Mouse (Mus musculus) forebrain, postnatal 0 days (tissue): ENCODE results near the gene Ostc. TPM values are rescaled to one million over a fixed set of nuclear protein-coding genes. Genes with fewer than 3 reads are reported as not detected.

ENCODE experiments used
- ATAC-seq: fragments of 200-750 bp; cut with Nextera tagmentation; 2 replicates; pipeline ENCODE4 v1.8.0; 2017; ENCODE audit warnings: mild to moderate bottlenecking, moderate library complexity
- DNase-seq: peaks from one replicate; pipeline ENCODE4 v3.0.0-alpha.2; 2015
- H3K27ac ChIP-seq: fragments of 300-500 bp; sonication (generic); 2 replicates; pipeline ENCODE4 v1.5.1; 2014; ENCODE audit warnings: low read depth, mild to moderate bottlenecking, antibody characterized with exemption, low read length, moderate library complexity, mixed read lengths
- H3K27me3 ChIP-seq: fragments of 300-500 bp; sonication (generic); 2 replicates; pipeline ENCODE4 v1.6.1; 2014; ENCODE audit warnings: mild to moderate bottlenecking, low read length, mixed read lengths; ENCODE audit not compliant: insufficient read depth
- H3K36me3 ChIP-seq: fragments of 300-500 bp; sonication (generic); 2 replicates; pipeline ENCODE4 v1.6.1; 2014; ENCODE audit warnings: mild to moderate bottlenecking, moderate library complexity; ENCODE audit not compliant: insufficient read depth
- H3K4me1 ChIP-seq: fragments of 300-500 bp; sonication (generic); 2 replicates; pipeline ENCODE4 v1.6.1; 2014; ENCODE audit warnings: antibody characterized with exemption; ENCODE audit not compliant: insufficient read depth
- H3K4me2 ChIP-seq: fragments of 300-500 bp; sonication (generic); 2 replicates; pipeline ENCODE4 v1.6.1; 2014; ENCODE audit warnings: low read depth, mild to moderate bottlenecking, moderate library complexity
- H3K4me3 ChIP-seq: fragments of 300-500 bp; sonication (generic); 2 replicates; pipeline ENCODE4 v1.5.1; 2014; ENCODE audit warnings: low read depth, low read length, mixed read lengths
- H3K9ac ChIP-seq: fragments of 300-500 bp; sonication (generic); 2 replicates; pipeline ENCODE4 v1.6.1; 2014; ENCODE audit warnings: mild to moderate bottlenecking
- H3K9me3 ChIP-seq: fragments of 300-500 bp; sonication (generic); 2 replicates; pipeline ENCODE4 v1.6.1; 2016; ENCODE audit warnings: low read length
- CTCF ChIP-seq: sonication (generic); IDR thresholded peaks from 2 replicates; pipeline ENCODE4 v1.5.1; 2016; ENCODE audit warnings: antibody characterized with exemption, control low read depth, low read depth
- WGBS: fragments of 180-500 bp; shearing (Covaris S2); extraction: QIAGEN DNeasy Blood & Tissue Kit; methylation state at CpG from one replicate; pipeline ENCODE4 v1.1.7; 2014; 5-methylcytosine and 5-hydroxymethylcytosine counted together
- polyA plus RNA-seq: library from polyadenylated mRNA; unstranded; fragments of >200 nt; fragmentation: Nextera tagmentation; extraction: Ambion mirVana; gene quantifications from 2 replicates; pipeline ENCODE4 v1.2.1, GENCODE M21; 2015
- total RNA-seq: library from RNA; depleted of rRNA; stranded (reverse); fragments of >200 nt; gene quantifications from 2 replicates; pipeline ENCODE4 v1.2.3, GENCODE M21; 2014

The Ostc gene
- total and polyA plus RNA-seq, 2 experiments from 2014 or later, result 118 to 186 TPM

- Histone ChIP-seq H3K4me1 (no peaks in the 10 kb centered on the region), H3K9me3 (no peaks in the 10 kb centered on the region), H3K9ac (no peak overlapping the region), H3K4me3 (no peak overlapping the region), H3K27me3 (no peaks in the 10 kb centered on the region; the same call in 1 of the 2 replicates), H3K36me3 (no peaks in the 10 kb centered on the region), H3K27ac (no peak overlapping the region), H3K4me2 (no peak overlapping the region)
- TF ChIP-seq CTCF, result no peak
- DNase-seq (no peak), ATAC-seq (peak; percentile 32; the same call in 1 of the 2 replicates)
- WGBS, result 23% methylated on average over 21 of the region's 21 CpGs
Measured at GRCm38 (mm10) chr3:130737652-130738361, 28.6 kb upstream of the Ostc start.

GRCm38 (mm10) chr3:130736758-130737157 is 27.5 kb upstream of the Ostc start:
- WGBS, result 38% methylated on average over 4 of the region's 4 CpGs
- H3K27ac ChIP-seq, result no peak overlapping the region

GRCm38 (mm10) chr3:130730189-130730653 is 21.0 kb upstream of the Ostc start, which contains the start of gene Rpl34:
Gene Rpl34, minus strand, starts transcription at chr3:130730398.
- peak; percentile 99 for ATAC-seq
- TF ChIP-seq CTCF, result peak; percentile 1; the same call in 1 of the 2 replicates
- peak within 1 kb of the TSS; percentile 87 for H3K4me3 ChIP-seq
- H3K27me3 ChIP-seq, result no peaks in the 10 kb centered on the region
- peak within 1 kb of the TSS; percentile 92 for H3K27ac ChIP-seq
- H3K4me1 ChIP-seq, result peaks cover 13% of the 10 kb centered on the region
- peak; percentile 99 for DNase-seq
- peaks cover 37% of the 10 kb centered on the region for H3K36me3 ChIP-seq
- under 1% methylated on average over 45 of the region's 45 CpGs for WGBS
- peak within 1 kb of the TSS; percentile 64 for H3K4me2 ChIP-seq
- H3K9me3 ChIP-seq, result no peaks in the 10 kb centered on the region
- H3K9ac ChIP-seq, result peak within 1 kb of the TSS; percentile 88

More at GRCm38 (mm10) chr3:130736758-130737157, 27.5 kb upstream of the Ostc start:
- Histone ChIP-seq H3K4me1 (no peaks in the 10 kb centered on the region), H3K27me3 (no peaks in the 10 kb centered on the region; the same call in 1 of the 2 replicates), H3K4me2 (no peak overlapping the region), H3K9ac (no peak overlapping the region), H3K36me3 (no peaks in the 10 kb centered on the region), H3K9me3 (no peaks in the 10 kb centered on the region), H3K4me3 (no peak overlapping the region)
- no peak for TF ChIP-seq CTCF
- ATAC-seq, result no peak
- DNase-seq, result no peak

GRCm38 (mm10) chr3:130729472-130730188 is 20.4 kb upstream of the Ostc start:
- TF ChIP-seq CTCF, result peak; percentile 42
- Histone ChIP-seq H3K27ac (peak overlapping the region; percentile 92), H3K36me3 (peaks cover 37% of the 10 kb centered on the region), H3K4me1 (peaks cover 13% of the 10 kb centered on the region), H3K4me3 (peak overlapping the region; percentile 87), H3K9me3 (no peaks in the 10 kb centered on the region), H3K27me3 (no peaks in the 10 kb centered on the region), H3K4me2 (peak overlapping the region; percentile 46), H3K9ac (peak overlapping the region; percentile 88)
- DNase-seq (peak; percentile 71), ATAC-seq (peak; percentile 60)
- WGBS, result 2% methylated on average over 58 of the region's 58 CpGs

- 88% methylated on average over 4 of the region's 4 CpGs for WGBS
- no peak overlapping the region for H3K9ac ChIP-seq
Measured at GRCm38 (mm10) chr3:130727676-130728075, 18.4 kb upstream of the Ostc start.

GRCm38 (mm10) chr3:130727036-130727435 is 17.8 kb upstream of the Ostc start:
- Histone ChIP-seq H3K4me1 (peaks cover 13% of the 10 kb centered on the region), H3K9me3 (no peaks in the 10 kb centered on the region), H3K9ac (no peak overlapping the region), H3K27me3 (no peaks in the 10 kb centered on the region), H3K27ac (no peak overlapping the region), H3K4me3 (no peak overlapping the region), H3K4me2 (no peak overlapping the region), H3K36me3 (peaks cover 37% of the 10 kb centered on the region)
- TF ChIP-seq CTCF, result no peak
- WGBS, result 84% methylated on average over 1 of the region's 1 CpGs
- DNase-seq (no peak), ATAC-seq (no peak)

More at GRCm38 (mm10) chr3:130727676-130728075, 18.4 kb upstream of the Ostc start:
- no peak for TF ChIP-seq CTCF
- H3K4me3 ChIP-seq, result no peak overlapping the region
- H3K4me1 ChIP-seq, result peaks cover 13% of the 10 kb centered on the region
- ATAC-seq, result no peak
- DNase-seq, result no peak
- H3K9me3 ChIP-seq, result no peaks in the 10 kb centered on the region
- no peak overlapping the region for H3K4me2 ChIP-seq
- H3K27me3 ChIP-seq, result no peaks in the 10 kb centered on the region
- H3K27ac ChIP-seq, result no peak overlapping the region
- peaks cover 37% of the 10 kb centered on the region for H3K36me3 ChIP-seq

GRCm38 (mm10) chr3:130725718-130726117 is 16.5 kb upstream of the Ostc start:
- H3K4me3 ChIP-seq, result no peak overlapping the region
- DNase-seq (no peak), ATAC-seq (no peak)
- no peak overlapping the region for H3K4me2 ChIP-seq
- no peak for TF ChIP-seq CTCF
- H3K27me3 ChIP-seq, result no peaks in the 10 kb centered on the region
- peaks cover 37% of the 10 kb centered on the region for H3K36me3 ChIP-seq
- no peak overlapping the region for H3K27ac ChIP-seq
- peaks cover 9% of the 10 kb centered on the region for H3K4me1 ChIP-seq
- 63% methylated on average over 2 of the region's 2 CpGs for WGBS
- no peak overlapping the region for H3K9ac ChIP-seq
- H3K9me3 ChIP-seq, result no peaks in the 10 kb centered on the region
